Mouse (Mus musculus) ES-E14 (cell line): ENCODE data around the gene Pabpc4. TPM values are rescaled to one million over a fixed set of nuclear protein-coding genes. Genes with fewer than 3 reads are reported as not detected.
A peak's percentile ranks its signal among the peaks of the same experiment; 100 is the strongest.

Experiments
- DNase-seq: peaks from one replicate; pipeline ENCODE4 v3.0.0-alpha.2; 2013; ENCODE audit warnings: low read depth, low spot score
- H3K27ac ChIP-seq: 2 replicates; pipeline ENCODE4 v1.5.1; 2012; ENCODE audit warnings: low read depth, mild to moderate bottlenecking, low read length, moderate library complexity, mixed read lengths; ENCODE audit not compliant: poor library complexity, insufficient read depth, severe bottlenecking
- H3K36me3 ChIP-seq: 2 replicates; pipeline ENCODE4 v1.6.1; 2012; ENCODE audit warnings: mild to moderate bottlenecking, low read length, moderate library complexity, mixed read lengths; ENCODE audit not compliant: control insufficient read depth, poor library complexity, insufficient read depth, severe bottlenecking
- H3K4me1 ChIP-seq, 2 experiments: fragments of 150-350 bp in 1 of 2; sonication (generic) in 1 of 2; 2 replicates each; pipeline ENCODE4 v1.6.1; 2012; ENCODE audit warnings: low read length in 2 of 2, mild to moderate bottlenecking in 1 of 2, mixed read lengths in 1 of 2; ENCODE audit not compliant: control insufficient read depth in 2 of 2, insufficient read depth in 2 of 2, poor library complexity in 1 of 2
- H3K4me3 ChIP-seq, 2 experiments: fragments of 150-350 bp in 1 of 2; sonication (generic) in 1 of 2; 2 replicates each; pipeline ENCODE4 v1.5.1; 2012; ENCODE audit warnings: low read length in 2 of 2, low read depth in 1 of 2, mild to moderate bottlenecking in 1 of 2, mixed read lengths in 1 of 2; ENCODE audit not compliant: insufficient read depth in 1 of 2, poor library complexity in 1 of 2, severe bottlenecking in 1 of 2
- H3K9ac ChIP-seq: 2 replicates; pipeline ENCODE4 v1.6.1; 2012; ENCODE audit warnings: low read depth, mild to moderate bottlenecking, low read length, mixed read lengths; ENCODE audit not compliant: poor library complexity, insufficient read depth, severe bottlenecking
- H3K9me3 ChIP-seq: fragments of 150-350 bp; sonication (generic); 2 replicates; pipeline ENCODE4 v1.6.1; 2012; ENCODE audit warnings: low read depth, mild to moderate bottlenecking, low read length; ENCODE audit not compliant: control insufficient read depth, insufficient read depth
- CHD2 ChIP-seq: IDR thresholded peaks from 2 replicates; pipeline ENCODE4 v1.6.1; 2014; ENCODE audit warnings: mild to moderate bottlenecking, low read depth, low read length, inconsistent platforms
- HCFC1 ChIP-seq: IDR thresholded peaks from 2 replicates; pipeline ENCODE4 v1.6.1; 2012; ENCODE audit warnings: low read length, inconsistent platforms, borderline replicate concordance; ENCODE audit not compliant: insufficient read depth
- MAFK ChIP-seq: IDR thresholded peaks from 2 replicates; pipeline ENCODE4 v1.6.1; 2014; ENCODE audit warnings: mild to moderate bottlenecking, low read depth, low read length, inconsistent platforms; ENCODE audit not compliant: insufficient read depth
- ZC3H11A ChIP-seq: IDR thresholded peaks from 2 replicates; pipeline ENCODE4 v1.6.1; 2012; ENCODE audit warnings: low read depth, mild to moderate bottlenecking, inconsistent platforms, low read length, borderline replicate concordance
- ZNF384 ChIP-seq: IDR thresholded peaks from 2 replicates; pipeline ENCODE4 v1.6.1; 2012; ENCODE audit warnings: low read depth, low read length, inconsistent platforms
- in situ Hi-C, 2 experiments: fragments of 600-800 bp; cut with MboI; formaldehyde crosslinking; loops; one replicate each; pipeline ENCODE4 v1.15.1; 2025; ENCODE audit warnings: low sequenced_read_pairs in 2 of 2, inconsistent platforms in 1 of 2; ENCODE audit not compliant: unreplicated experiment in 2 of 2
- total RNA-seq: library from RNA; depleted of rRNA; stranded (reverse); fragments of 300-350 nt; gene quantifications from 2 replicates; pipeline ENCODE4 v1.2.3, GENCODE M21; 2012

The Pabpc4 gene
- total RNA-seq, 1 experiment: 246 TPM

GRCm38 (mm10) chr4:123228270-123228669, 33.9 kb upstream of the Pabpc4 start:
- no peak overlapping the region for H3K27ac ChIP-seq
- DNase-seq: no peak
- H3K9me3 ChIP-seq: no peaks in the 10 kb centered on the region
- H3K36me3 ChIP-seq: no peaks in the 10 kb centered on the region
- in situ Hi-C loops: no loop called here
- no peak overlapping the region for H3K4me3 ChIP-seq
- peaks cover 0 to 5% of the 10 kb centered on the region in 2 experiments; a peak in 1 of 4 replicates for H3K4me1 ChIP-seq
- H3K9ac ChIP-seq: no peak overlapping the region
- TF ChIP-seq HCFC1: no peak
- no peak for TF ChIP-seq CHD2
- TF ChIP-seq ZC3H11A: no peak
- no peak for TF ChIP-seq ZNF384
- TF ChIP-seq MAFK: no peak

GRCm38 (mm10) chr4:123229166-123229565, 33.0 kb upstream of the Pabpc4 start:
- H3K36me3 ChIP-seq: no peaks in the 10 kb centered on the region
- no peak for DNase-seq
- H3K27ac ChIP-seq: no peak overlapping the region
- in situ Hi-C loops: no loop called here
- H3K4me1 ChIP-seq: peaks cover 0 to 5% of the 10 kb centered on the region in 2 experiments; a peak in 1 of 4 replicates
- TF ChIP-seq HCFC1: no peak
- no peak for TF ChIP-seq MAFK
- TF ChIP-seq ZNF384: no peak
- TF ChIP-seq ZC3H11A: no peak
- no peak for TF ChIP-seq CHD2
- H3K4me3 ChIP-seq: peak overlapping the region in 1 of 2 experiments; percentile 35; a peak in 2 of 4 replicates
- H3K9me3 ChIP-seq: no peaks in the 10 kb centered on the region
- H3K9ac ChIP-seq: no peak overlapping the region

GRCm38 (mm10) chr4:123232841-123233240, 29.3 kb upstream of the Pabpc4 start:
- no peak overlapping the region for H3K27ac ChIP-seq
- no peaks in the 10 kb centered on the region for H3K9me3 ChIP-seq
- H3K4me3 ChIP-seq: no peak overlapping the region
- TF ChIP-seq MAFK (no peak), HCFC1 (no peak)
- in situ Hi-C loops: no loop called here
- H3K36me3 ChIP-seq: no peaks in the 10 kb centered on the region
- H3K9ac ChIP-seq: no peak overlapping the region
- no peak for DNase-seq
- peaks cover 0 to 5% of the 10 kb centered on the region in 2 experiments; a peak in 1 of 4 replicates for H3K4me1 ChIP-seq

GRCm38 (mm10) chr4:123233492-123234084, 28.6 kb upstream of the Pabpc4 start, which contains the start of gene Heyl:
TSS of gene Heyl (plus strand) at chr4:123233556.
- DNase-seq: no peak
- TF ChIP-seq CHD2 (no peak), ZC3H11A (no peak), HCFC1 (no peak), ZNF384 (no peak), MAFK (no peak)

More at GRCm38 (mm10) chr4:123233492-123234084, 28.6 kb upstream of the Pabpc4 start, which contains the start of gene Heyl:
- no peaks in the 10 kb centered on the region for H3K9me3 ChIP-seq
- no peak within 1 kb of the TSS for H3K9ac ChIP-seq
- H3K27ac ChIP-seq: no peak within 1 kb of the TSS
- in situ Hi-C loops: no loop called here
- no peaks in the 10 kb centered on the region for H3K36me3 ChIP-seq
- H3K4me3 ChIP-seq: peak within 1 kb of the TSS; percentile 59 to 63
- H3K4me1 ChIP-seq: peaks cover 0 to 5% of the 10 kb centered on the region in 2 experiments; a peak in 1 of 4 replicates
